Mouse (Mus musculus) gastrocnemius, postnatal 4 days (tissue): ENCODE data around the gene Myocd. TPM values are rescaled to one million over a fixed set of nuclear protein-coding genes. Genes with fewer than 3 reads are reported as not detected.

ENCODE experiments used
- DNase-seq, 2 experiments: peaks; one replicate each; pipeline ENCODE4 v3.0.0; 2021 to 2022; ENCODE audit warnings: low spot score in 2 of 2, mixed read lengths in 2 of 2
- total RNA-seq, 2 experiments: library from RNA; stranded (reverse); gene quantifications; 2 replicates each; pipeline ENCODE4 v1.2.3; 2021

The Myocd gene
- total RNA-seq, 2 experiments from 2014 or later, result 3.1 to 3.8 TPM

GRCm38 (mm10) chr11:65214954-65215629 is 54.7 kb downstream of the Myocd start:
- DNase-seq, result no peak

- no peak for DNase-seq
These were observed 56.0 kb downstream of the Myocd start for GRCm38 (mm10) chr11:65213806-65214205.

GRCm38 (mm10) chr11:65211701-65212100 is 58.1 kb downstream of the Myocd start:
- DNase-seq, result no peak

GRCm38 (mm10) chr11:65209441-65209840 is 60.3 kb downstream of the Myocd start:
- no peak for DNase-seq

- no peak for DNase-seq
These were observed 64.5 kb downstream of the Myocd start for GRCm38 (mm10) chr11:65205306-65205705.

- no peak for DNase-seq
These were observed 65.1 kb downstream of the Myocd start for GRCm38 (mm10) chr11:65204651-65205050.

GRCm38 (mm10) chr11:65203020-65203419 is 66.8 kb downstream of the Myocd start:
- DNase-seq, result no peak

- DNase-seq, result no peak
These were observed 67.6 kb downstream of the Myocd start for GRCm38 (mm10) chr11:65202236-65202635.

GRCm38 (mm10) chr11:65198026-65198425 is 71.8 kb downstream of the Myocd start:
- DNase-seq, result no peak

GRCm38 (mm10) chr11:65197280-65197679 is 72.5 kb downstream of the Myocd start:
- peak; percentile 37 to 58 for DNase-seq

GRCm38 (mm10) chr11:65186974-65187373 is 82.8 kb downstream of the Myocd start:
- no peak for DNase-seq

GRCm38 (mm10) chr11:65185114-65185513 is 84.7 kb downstream of the Myocd start:
- no peak for DNase-seq

- no peak for DNase-seq
These were observed 99.6 kb downstream of the Myocd start for GRCm38 (mm10) chr11:65170121-65170750.

- peak; percentile 29 to 63 for DNase-seq
These were observed 107.0 kb downstream of the Myocd start, which contains the start of gene Arhgap44 for GRCm38 (mm10) chr11:65162767-65163120. Gene Arhgap44, minus strand, starts transcription at chr11:65162961.

GRCm38 (mm10) chr11:65161881-65162766 is 107.7 kb downstream of the Myocd start:
- no peak for DNase-seq

GRCm38 (mm10) chr11:65160991-65161880 is 108.6 kb downstream of the Myocd start:
- DNase-seq, result no peak

- no peak for DNase-seq
These were observed 110.0 kb downstream of the Myocd start, which contains the start of gene 1700086D15Rik for GRCm38 (mm10) chr11:65159791-65160190. Gene 1700086D15Rik, minus strand, starts transcription at chr11:65159891.

GRCm38 (mm10) chr11:65158658-65158990 is 111.2 kb downstream of the Myocd start:
- DNase-seq, result no peak

- DNase-seq, result no peak
These were observed 111.7 kb downstream of the Myocd start for GRCm38 (mm10) chr11:65157966-65158657.

GRCm38 (mm10) chr11:65153006-65153405 is 116.8 kb downstream of the Myocd start:
- DNase-seq, result no peak
